Mouse (Mus musculus): Measurements from ENCODE around the gene Slc35a5.

The Slc35a5 gene

GRCm38 (mm10) chr16:45118760-45119159 lies 39.7 kb downstream of the Slc35a5 start:
- DNase-seq (ENCODE audit: extremely low spot score, low spot score), result no peak

- no peak for DNase-seq (ENCODE audit: extremely low spot score, low spot score)
Observed at GRCm38 (mm10) chr16:45117200-45117599, 41.3 kb downstream of the Slc35a5 start.

GRCm38 (mm10) chr16:45110498-45110897 lies 48.0 kb downstream of the Slc35a5 start:
- DNase-seq (ENCODE audit: extremely low spot score, low spot score), result no peak

- DNase-seq (ENCODE audit: extremely low spot score, low spot score), result no peak
Observed at GRCm38 (mm10) chr16:45108203-45108878, 50.2 kb downstream of the Slc35a5 start.

GRCm38 (mm10) chr16:45104993-45105392 lies 53.5 kb downstream of the Slc35a5 start:
- DNase-seq (ENCODE audit: extremely low spot score, low spot score), result no peak

GRCm38 (mm10) chr16:45100892-45101291 lies 57.6 kb downstream of the Slc35a5 start:
- no peak for DNase-seq (ENCODE audit: extremely low spot score, low spot score)

GRCm38 (mm10) chr16:45098886-45099210 lies 59.7 kb downstream of the Slc35a5 start:
- no peak for DNase-seq (ENCODE audit: extremely low spot score, low spot score)

GRCm38 (mm10) chr16:45098186-45098885 lies 60.2 kb downstream of the Slc35a5 start:
- no peak for DNase-seq (ENCODE audit: extremely low spot score, low spot score)

GRCm38 (mm10) chr16:45097467-45097866 lies 61.0 kb downstream of the Slc35a5 start:
- no peak for DNase-seq (ENCODE audit: extremely low spot score, low spot score)

GRCm38 (mm10) chr16:45095561-45096482 lies 62.7 kb downstream of the Slc35a5 start:
- no peak for DNase-seq (ENCODE audit: extremely low spot score, low spot score)

- no peak for DNase-seq (ENCODE audit: extremely low spot score, low spot score)
Observed at GRCm38 (mm10) chr16:45095030-45095429, 63.5 kb downstream of the Slc35a5 start.

- DNase-seq (ENCODE audit: extremely low spot score, low spot score), result peak; percentile 57
Observed at GRCm38 (mm10) chr16:45094136-45094756, 64.3 kb downstream of the Slc35a5 start.

- peak; percentile 45 for DNase-seq (ENCODE audit: extremely low spot score, low spot score)
Observed at GRCm38 (mm10) chr16:45093137-45093731, 65.3 kb downstream of the Slc35a5 start, which contains the start of gene Ccdc80. Gene Ccdc80 (plus strand): TSS chr16:45093402.

GRCm38 (mm10) chr16:45090005-45090404 lies 68.5 kb downstream of the Slc35a5 start:
- peak; percentile 68 for DNase-seq (ENCODE audit: extremely low spot score, low spot score)
